Mouse (Mus musculus) cerebellum, adult 2 months (tissue): Measurements from ENCODE around the gene Ganc. TPM values are rescaled to one million over a fixed set of nuclear protein-coding genes. Genes with fewer than 3 reads are reported as not detected.
A peak's percentile ranks its signal among the peaks of the same experiment; 100 is the strongest.

Experiments used
- DNase-seq, 2 experiments: peaks; one replicate each; pipeline ENCODE4 v3.0.0; 2021
- H3K27ac ChIP-seq: fragments of 200-500 bp; 2 replicates; pipeline ENCODE4 v1.5.1; 2012; ENCODE audit warnings: low read length, control low read depth, inconsistent platforms; ENCODE audit not compliant: insufficient read depth
- H3K27me3 ChIP-seq: fragments of 200-500 bp; 2 replicates; pipeline ENCODE4 v1.6.1; 2012; ENCODE audit warnings: inconsistent platforms, mild to moderate bottlenecking, low read length, moderate library complexity; ENCODE audit not compliant: control insufficient read depth, insufficient read depth
- H3K4me1 ChIP-seq: fragments of 200-500 bp; 2 replicates; pipeline ENCODE4 v1.6.1; 2011; ENCODE audit warnings: low read length; ENCODE audit not compliant: control insufficient read depth, insufficient read depth
- H3K4me3 ChIP-seq: fragments of 200-500 bp; replicated peaks from 2 replicates; pipeline ENCODE3; 2011; ENCODE audit warnings: mild to moderate bottlenecking, low read depth, low read length, control low read depth; ENCODE audit not compliant: insufficient read depth
- CTCF ChIP-seq: fragments of 200-500 bp; IDR thresholded peaks from 2 replicates; pipeline ENCODE4 v1.5.1; 2011; ENCODE audit warnings: low read depth, mild to moderate bottlenecking, control low read depth, low read length, moderate library complexity, borderline replicate concordance; ENCODE audit not compliant: insufficient read depth
- POLR2A ChIP-seq: fragments of 200-500 bp; IDR thresholded peaks from 2 replicates; pipeline ENCODE4 v1.6.1; 2011; ENCODE audit warnings: low read length, control low read depth, borderline replicate concordance; ENCODE audit not compliant: insufficient read depth
- WGBS: fragments of 180-500 bp; shearing (Covaris S2); methylation state at CpG from one replicate; pipeline ENCODE4 v1.1.7; 2018; 5-methylcytosine and 5-hydroxymethylcytosine counted together
- polyA plus RNA-seq: library from polyadenylated mRNA; depleted of rRNA; stranded (reverse); fragments of >200 nt; gene quantifications from 2 replicates; pipeline ENCODE4 v1.2.3, GENCODE M21; 2012

Gene Ganc
- polyA plus RNA-seq, 1 experiment, result 13.6 TPM

DNA sequence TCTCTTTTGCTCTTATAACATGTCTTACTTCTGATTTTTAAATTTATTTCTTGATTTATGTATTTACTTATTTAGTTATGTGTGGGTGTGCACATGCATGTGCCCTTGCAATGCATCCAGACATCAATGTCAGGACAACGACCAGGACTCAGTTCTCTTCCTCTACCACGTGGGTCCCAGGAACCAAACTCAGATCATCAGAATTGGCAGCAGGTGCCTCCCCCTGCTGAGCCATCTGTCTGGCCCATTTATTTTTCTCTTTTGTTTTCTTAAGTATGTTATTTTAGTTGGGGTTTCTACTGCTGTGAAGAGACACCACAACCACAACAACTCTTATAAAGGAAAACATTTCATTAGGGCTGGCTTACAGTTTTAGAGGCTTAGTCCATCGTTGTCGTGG, 67.2 kb downstream of the Ganc start:
- Histone ChIP-seq H3K4me3 (no peak overlapping the region), H3K27ac (no peak overlapping the region), H3K4me1 (peaks cover 5% of the 10 kb centered on the region; the same call in 1 of the 2 replicates), H3K27me3 (no peaks in the 10 kb centered on the region)
- 40% methylated on average over 4 of the region's 4 CpGs for WGBS
- TF ChIP-seq CTCF (no peak), POLR2A (no peak)
- DNase-seq, result peak; percentile 63 to 69

DNA sequence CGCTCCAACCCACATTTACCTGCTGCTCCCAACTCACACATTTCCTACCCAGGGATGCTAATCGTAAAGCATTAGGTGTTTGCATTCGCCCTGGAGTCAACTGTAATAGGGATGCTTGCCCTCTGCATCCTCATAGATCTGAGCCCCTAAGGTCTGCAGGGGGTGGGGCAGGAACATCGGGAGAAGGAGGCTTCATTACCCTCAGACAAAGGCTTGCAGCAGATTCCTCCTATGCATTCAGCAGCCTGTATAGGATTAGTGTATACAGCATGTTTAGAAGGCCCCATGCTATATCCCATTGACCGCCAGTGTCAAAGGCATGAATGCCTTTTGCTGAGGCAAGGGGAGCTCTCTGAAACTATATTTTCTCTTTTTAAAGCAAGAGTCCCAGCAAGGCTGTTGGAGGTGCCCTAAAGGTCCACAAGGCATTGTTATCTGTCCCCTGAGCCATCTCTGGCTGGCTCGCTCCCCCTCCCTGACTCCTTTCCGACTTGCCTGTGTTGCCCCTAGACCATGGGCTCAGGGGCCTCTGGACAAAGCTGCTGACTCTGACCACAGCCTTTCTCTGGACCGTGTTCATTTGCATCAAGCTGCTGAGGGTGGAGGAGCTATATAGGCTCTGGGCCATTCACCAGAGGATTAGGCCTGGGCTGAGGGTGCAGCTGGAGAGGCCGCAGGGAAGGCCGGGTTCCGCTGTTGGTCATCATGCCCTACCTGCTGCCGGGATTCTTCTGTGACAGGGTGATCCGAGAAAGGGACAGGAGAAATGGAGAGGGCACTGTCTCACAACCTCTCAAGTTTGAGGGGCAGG, 72.8 kb downstream of the Ganc start:
- TF ChIP-seq CTCF (no peak), POLR2A (no peak)
- Histone ChIP-seq H3K27me3 (no peaks in the 10 kb centered on the region), H3K4me3 (no peak overlapping the region), H3K27ac (no peak overlapping the region), H3K4me1 (no peaks in the 10 kb centered on the region)
- no peak for DNase-seq
- WGBS, result 69% methylated on average over 13 of the region's 13 CpGs

DNA sequence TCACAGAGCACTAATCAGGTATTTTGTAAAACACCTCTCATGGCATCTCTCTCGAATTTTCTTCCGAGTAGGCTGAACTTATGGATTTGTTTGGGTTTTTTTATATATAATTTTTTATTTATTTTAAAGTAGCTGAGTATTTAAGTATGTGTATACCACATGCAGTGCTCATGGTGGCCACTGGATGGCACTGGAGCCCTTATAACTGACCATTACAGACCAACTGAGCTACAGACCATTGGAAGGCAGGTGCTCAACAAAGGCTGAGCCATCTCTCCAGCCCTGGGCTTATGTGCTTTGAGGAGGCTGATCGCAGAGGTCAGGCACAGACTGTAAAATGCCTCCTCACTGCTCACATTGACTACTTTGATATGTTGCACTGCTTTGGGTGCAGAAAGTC, 74.9 kb downstream of the Ganc start:
- DNase-seq, result peak; percentile 35 to 52
- Histone ChIP-seq H3K4me3 (no peak overlapping the region), H3K27ac (no peak overlapping the region), H3K4me1 (no peaks in the 10 kb centered on the region), H3K27me3 (no peaks in the 10 kb centered on the region)
- WGBS, result 51% methylated on average over 3 of the region's 3 CpGs
- peak; percentile 52; the same call in 1 of the 2 replicates for TF ChIP-seq CTCF
- no peak for TF ChIP-seq POLR2A

DNA sequence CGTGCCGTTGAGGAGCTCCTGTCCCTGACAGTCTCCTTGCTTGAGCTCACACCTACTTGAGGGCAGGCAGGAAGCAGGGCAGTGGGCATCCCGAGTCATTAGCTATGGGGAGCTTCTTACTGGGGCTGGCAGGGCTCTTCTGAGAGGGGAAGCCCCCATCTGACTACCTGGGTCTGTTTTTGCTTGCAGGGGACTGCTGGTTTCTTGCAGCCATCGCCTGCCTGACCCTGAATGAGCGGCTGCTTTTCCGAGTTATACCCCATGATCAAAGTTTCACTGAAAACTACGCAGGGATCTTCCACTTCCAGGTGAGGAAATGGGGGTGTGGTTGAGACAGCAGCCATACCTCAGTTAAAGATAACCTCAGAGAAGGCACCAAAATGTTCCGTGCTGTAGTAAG, 78.2 kb downstream of the Ganc start:
- Histone ChIP-seq H3K4me3 (no peak overlapping the region), H3K27ac (no peak overlapping the region), H3K4me1 (no peaks in the 10 kb centered on the region), H3K27me3 (no peaks in the 10 kb centered on the region)
- WGBS, result 73% methylated on average over 8 of the region's 8 CpGs
- TF ChIP-seq CTCF (no peak), POLR2A (no peak)
- no peak for DNase-seq

DNA sequence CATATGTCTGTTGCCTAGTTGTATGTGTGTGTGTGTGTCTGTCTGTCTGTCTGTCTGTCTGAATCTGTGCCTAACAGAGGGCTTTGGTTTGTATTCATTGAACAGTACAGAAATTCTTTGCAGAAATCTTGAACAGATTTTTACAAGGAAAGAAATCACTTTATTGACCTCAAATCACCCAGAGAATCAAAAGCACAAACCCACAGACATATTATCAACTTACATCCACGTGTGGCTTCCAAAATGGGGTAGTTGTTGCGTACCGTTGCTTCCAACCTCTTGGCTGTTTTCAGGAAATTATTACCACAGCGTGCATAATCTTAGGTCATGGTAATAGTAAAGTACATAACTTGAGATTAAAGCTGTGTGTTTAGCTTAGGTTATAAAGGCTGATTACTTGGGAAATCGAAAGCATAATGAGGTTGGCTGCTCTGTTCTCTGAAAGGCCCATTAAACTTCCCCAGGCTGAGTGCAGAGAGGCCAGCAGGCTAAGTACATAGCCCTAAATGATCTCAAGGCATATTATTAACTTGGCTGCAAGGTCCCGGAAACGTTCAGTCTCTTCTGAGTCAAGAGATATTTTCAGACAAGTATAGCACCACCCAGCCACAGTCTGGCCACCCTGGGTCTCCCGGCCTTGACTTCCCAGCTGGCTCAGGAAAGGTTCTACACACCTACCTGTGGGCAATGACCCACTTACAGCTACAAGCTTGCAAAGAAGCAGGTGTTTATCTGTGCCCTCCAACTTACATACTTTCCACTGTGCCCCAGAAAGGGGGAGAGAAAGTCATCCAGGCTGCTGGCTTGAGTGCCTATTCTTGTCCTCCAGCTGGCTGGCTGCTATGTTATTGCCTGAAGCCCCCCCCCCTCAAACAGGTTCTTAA, 79.1 kb downstream of the Ganc start:
- H3K4me3 ChIP-seq, result no peak overlapping the region
- DNase-seq, result no peak
- no peaks in the 10 kb centered on the region for H3K4me1 ChIP-seq
- no peak for TF ChIP-seq CTCF
- no peak for TF ChIP-seq POLR2A
- no peaks in the 10 kb centered on the region for H3K27me3 ChIP-seq
- WGBS, result 81% methylated on average over 8 of the region's 8 CpGs
- H3K27ac ChIP-seq, result no peak overlapping the region

DNA sequence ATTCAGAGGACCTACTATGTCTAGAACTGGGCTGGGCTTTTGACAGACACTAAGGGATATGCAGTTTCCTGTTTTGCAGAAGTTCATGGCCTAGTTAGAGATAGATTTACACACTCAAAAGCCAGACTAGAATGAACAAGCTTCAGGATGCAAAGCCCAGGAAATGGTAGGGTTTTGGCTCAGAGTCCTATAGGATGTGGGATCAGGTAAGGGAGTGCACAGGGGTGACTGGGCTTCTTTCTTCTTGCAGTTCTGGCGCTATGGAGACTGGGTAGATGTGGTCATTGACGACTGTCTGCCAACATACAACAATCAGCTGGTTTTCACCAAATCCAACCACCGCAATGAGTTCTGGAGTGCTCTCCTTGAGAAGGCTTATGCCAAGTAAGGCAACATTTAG, 80.5 kb downstream of the Ganc start:
- TF ChIP-seq POLR2A (no peak), CTCF (no peak)
- no peaks in the 10 kb centered on the region for H3K4me1 ChIP-seq
- no peak overlapping the region for H3K4me3 ChIP-seq
- WGBS, result 94% methylated on average over 3 of the region's 3 CpGs
- H3K27me3 ChIP-seq, result no peaks in the 10 kb centered on the region
- no peak overlapping the region for H3K27ac ChIP-seq
- DNase-seq, result no peak

DNA sequence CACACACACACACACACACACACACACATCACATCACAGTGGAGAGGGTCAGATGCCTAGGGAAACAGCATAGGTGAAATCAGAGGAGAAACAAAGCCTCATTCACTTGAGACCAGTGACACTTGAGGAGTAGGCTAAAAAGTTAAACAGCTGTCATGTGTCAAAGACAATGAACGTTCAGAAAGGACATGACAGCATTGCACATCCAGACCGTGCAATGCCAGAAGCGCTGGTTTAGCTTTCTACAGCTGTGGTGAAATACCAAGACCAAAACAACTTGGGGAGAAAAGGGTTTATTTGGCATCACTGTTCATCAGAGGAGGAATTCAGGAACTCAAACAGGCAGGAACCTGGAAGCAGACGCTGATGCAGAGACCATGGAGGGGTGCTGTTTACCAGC, 89.6 kb downstream of the Ganc start:
- WGBS, result 31% methylated on average over 4 of the region's 4 CpGs
- DNase-seq, result no peak
- TF ChIP-seq CTCF, result no peak
- TF ChIP-seq POLR2A, result no peak
- H3K4me3 ChIP-seq, result no peak overlapping the region
- H3K27ac ChIP-seq, result no peak overlapping the region
- H3K27me3 ChIP-seq, result no peaks in the 10 kb centered on the region
- no peaks in the 10 kb centered on the region for H3K4me1 ChIP-seq

DNA sequence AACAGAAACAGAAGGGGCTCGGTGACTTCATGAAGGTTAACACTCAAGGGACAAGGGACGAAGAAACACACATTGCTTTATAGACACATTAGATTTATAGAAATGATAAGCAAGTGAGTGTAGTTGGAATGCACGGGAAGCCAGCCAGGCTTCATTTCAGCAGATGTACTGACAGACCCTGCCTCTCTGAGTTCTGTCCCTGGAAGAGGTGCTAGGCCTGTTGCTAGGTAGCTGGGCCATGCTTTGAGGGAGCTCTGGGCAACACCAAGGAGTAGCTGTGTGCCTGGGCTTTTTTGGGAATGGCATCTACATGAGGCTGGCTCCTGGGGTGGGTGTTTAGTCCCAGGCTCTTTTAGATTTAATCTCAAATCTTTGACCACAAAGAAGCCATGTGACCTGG, 92.8 kb downstream of the Ganc start:
- Histone ChIP-seq H3K4me3 (no peak overlapping the region), H3K27ac (no peak overlapping the region), H3K27me3 (no peaks in the 10 kb centered on the region), H3K4me1 (no peaks in the 10 kb centered on the region)
- DNase-seq, result no peak
- 69% methylated on average over 3 of the region's 3 CpGs for WGBS
- TF ChIP-seq POLR2A (no peak), CTCF (no peak)
